Mouse (Mus musculus): ENCODE data around the gene Gm20388. TPM values are rescaled to one million over a fixed set of nuclear protein-coding genes. Genes with fewer than 3 reads are reported as not detected.

The Gm20388 gene
- polyA plus RNA-seq, 1 experiment from 2014 or later: not detected

DNA sequence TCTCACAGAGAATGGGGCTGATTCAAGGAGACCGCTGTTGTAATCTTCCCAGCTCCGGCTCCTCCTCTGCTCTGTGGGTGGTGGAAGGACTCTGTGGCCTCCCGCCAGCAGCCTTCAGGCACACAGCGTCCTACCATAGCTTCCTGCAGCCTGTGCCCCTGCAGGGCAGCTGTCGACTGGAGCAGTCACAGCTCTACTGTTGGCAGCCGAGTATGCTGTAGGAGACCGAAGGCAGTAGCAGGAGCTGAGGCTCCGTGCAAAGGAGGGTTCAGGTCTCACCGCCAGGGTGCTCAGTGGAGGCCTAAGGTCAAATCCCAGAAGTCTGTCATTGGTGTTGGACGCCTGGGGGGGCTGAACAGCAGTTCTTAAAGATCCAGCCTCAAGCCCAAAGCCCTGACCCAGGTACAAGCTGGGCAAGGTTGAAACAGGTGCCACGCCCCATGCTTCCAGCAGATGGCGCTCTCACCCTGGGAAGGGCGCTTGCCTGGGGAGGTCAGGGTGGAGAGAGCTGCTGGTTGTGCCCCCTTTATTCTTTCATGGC is 390.0 kb downstream of the Gm20388 start:
- Histone ChIP-seq H3K4me3 (ENCODE audit: low read depth, low read length) (no peak overlapping the region), H3K36me3 (ENCODE audit: control insufficient read depth, insufficient read depth) (no peaks in the 10 kb centered on the region), H3K9me3 (ENCODE audit: control insufficient read depth) (no peaks in the 10 kb centered on the region), H3K27ac (ENCODE audit: low read depth, low read length) (no peak overlapping the region), H3K4me1 (replicated peaks; ENCODE audit: control insufficient read depth, insufficient read depth, low read length) (no peaks in the 10 kb centered on the region), H3K9ac (ENCODE audit: low read depth, low read length) (no peak overlapping the region), H3K4me2 (replicated peaks; ENCODE audit: low read depth) (no peak overlapping the region), H3K27me3 (replicated peaks; ENCODE audit: control insufficient read depth, insufficient read depth, low read length) (no peaks in the 10 kb centered on the region)
- 12% methylated on average over 13 of the region's 13 CpGs for WGBS
- peak; percentile 97 for TF ChIP-seq CTCF (IDR thresholded peaks at IDR 0.05; ENCODE audit: low read depth)
- peak; percentile 44 for ATAC-seq

- Histone ChIP-seq H3K9ac (ENCODE audit: low read depth, low read length) (no peak overlapping the region), H3K9me3 (ENCODE audit: control insufficient read depth) (no peaks in the 10 kb centered on the region), H3K27ac (ENCODE audit: low read depth, low read length) (no peak overlapping the region), H3K36me3 (ENCODE audit: control insufficient read depth, insufficient read depth) (no peaks in the 10 kb centered on the region), H3K27me3 (replicated peaks; ENCODE audit: control insufficient read depth, insufficient read depth, low read length) (no peaks in the 10 kb centered on the region), H3K4me3 (ENCODE audit: low read depth, low read length) (no peak overlapping the region), H3K4me2 (replicated peaks; ENCODE audit: low read depth) (no peak overlapping the region), H3K4me1 (replicated peaks; ENCODE audit: control insufficient read depth, insufficient read depth, low read length) (no peaks in the 10 kb centered on the region)
- no peak for TF ChIP-seq CTCF (IDR thresholded peaks at IDR 0.05; ENCODE audit: low read depth)
- ATAC-seq: no peak
- 75% methylated on average over 11 of the region's 11 CpGs for WGBS
Observed at GRCm38 (mm10) chr8:120302941-120303675, 392.5 kb downstream of the Gm20388 start.

- Histone ChIP-seq H3K27me3 (replicated peaks; ENCODE audit: control insufficient read depth, insufficient read depth, low read length) (no peaks in the 10 kb centered on the region), H3K9me3 (ENCODE audit: control insufficient read depth) (no peaks in the 10 kb centered on the region), H3K9ac (ENCODE audit: low read depth, low read length) (no peak overlapping the region), H3K36me3 (ENCODE audit: control insufficient read depth, insufficient read depth) (no peaks in the 10 kb centered on the region), H3K4me3 (ENCODE audit: low read depth, low read length) (no peak overlapping the region), H3K4me1 (replicated peaks; ENCODE audit: control insufficient read depth, insufficient read depth, low read length) (no peaks in the 10 kb centered on the region), H3K4me2 (replicated peaks; ENCODE audit: low read depth) (no peak overlapping the region), H3K27ac (ENCODE audit: low read depth, low read length) (no peak overlapping the region)
- no peak for ATAC-seq
- no peak for TF ChIP-seq CTCF (IDR thresholded peaks at IDR 0.05; ENCODE audit: low read depth)
- WGBS: 56% methylated on average over 9 of the region's 9 CpGs
Observed at GRCm38 (mm10) chr8:120304097-120304496, 393.5 kb downstream of the Gm20388 start.

DNA sequence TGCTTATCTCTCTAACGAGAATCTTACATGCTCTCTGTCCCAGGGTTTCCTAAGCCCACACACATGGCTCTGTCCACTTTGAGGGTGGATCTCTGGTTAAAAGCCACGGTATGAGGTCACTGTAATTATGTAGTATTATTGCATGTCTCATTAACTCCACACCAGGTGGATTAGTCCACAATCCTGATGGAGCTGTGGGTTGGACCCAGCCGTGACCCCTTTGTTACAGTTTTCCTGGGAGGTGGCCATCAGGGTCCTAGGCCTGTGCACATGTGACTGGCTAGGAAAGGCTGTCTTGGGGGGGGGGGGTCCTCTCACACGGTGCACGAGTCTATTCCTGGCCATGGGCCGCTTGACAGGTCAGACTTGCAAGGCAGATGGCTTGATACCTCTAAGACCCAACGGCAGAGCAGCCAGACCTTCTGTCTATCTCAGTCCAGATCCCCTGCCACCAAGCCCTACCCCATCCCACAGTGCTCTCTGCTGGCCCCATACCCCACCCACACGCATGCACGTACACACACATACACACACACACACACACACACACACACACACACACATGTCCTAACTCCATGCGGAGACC is 395.3 kb downstream of the Gm20388 start:
- no peak overlapping the region for H3K4me3 ChIP-seq (ENCODE audit: low read depth, low read length)
- H3K27ac ChIP-seq (ENCODE audit: low read depth, low read length): no peak overlapping the region
- 88% methylated on average over 10 of the region's 10 CpGs for WGBS
- no peaks in the 10 kb centered on the region for H3K9me3 ChIP-seq (ENCODE audit: control insufficient read depth)
- H3K36me3 ChIP-seq (ENCODE audit: control insufficient read depth, insufficient read depth): no peaks in the 10 kb centered on the region
- no peak overlapping the region for H3K9ac ChIP-seq (ENCODE audit: low read depth, low read length)
- no peaks in the 10 kb centered on the region for H3K27me3 ChIP-seq (replicated peaks; ENCODE audit: control insufficient read depth, insufficient read depth, low read length)
- no peak overlapping the region for H3K4me2 ChIP-seq (replicated peaks; ENCODE audit: low read depth)
- no peaks in the 10 kb centered on the region for H3K4me1 ChIP-seq (replicated peaks; ENCODE audit: control insufficient read depth, insufficient read depth, low read length)
- no peak for TF ChIP-seq CTCF (IDR thresholded peaks at IDR 0.05; ENCODE audit: low read depth)
- ATAC-seq: no peak

GRCm38 (mm10) chr8:120307103-120307502 is 396.5 kb downstream of the Gm20388 start:
- H3K4me1 ChIP-seq (replicated peaks; ENCODE audit: control insufficient read depth, insufficient read depth, low read length): no peaks in the 10 kb centered on the region
- H3K36me3 ChIP-seq (ENCODE audit: control insufficient read depth, insufficient read depth): no peaks in the 10 kb centered on the region
- 0 out of 2 replicates have a peak overlapping the region, but pooled peaks have one; percentile 0 for H3K4me2 ChIP-seq (replicated peaks; ENCODE audit: low read depth)
- ATAC-seq: peak; percentile 58
- H3K9ac ChIP-seq (ENCODE audit: low read depth, low read length): no peak overlapping the region
- H3K4me3 ChIP-seq (ENCODE audit: low read depth, low read length): no peak overlapping the region
- no peaks in the 10 kb centered on the region for H3K27me3 ChIP-seq (replicated peaks; ENCODE audit: control insufficient read depth, insufficient read depth, low read length)
- 27% methylated on average over 16 of the region's 16 CpGs for WGBS
- H3K9me3 ChIP-seq (ENCODE audit: control insufficient read depth): no peaks in the 10 kb centered on the region
- H3K27ac ChIP-seq (ENCODE audit: low read depth, low read length): no peak overlapping the region
- no peak; the same call in 1 of the 2 replicates for TF ChIP-seq CTCF (IDR thresholded peaks at IDR 0.05; ENCODE audit: low read depth)

DNA sequence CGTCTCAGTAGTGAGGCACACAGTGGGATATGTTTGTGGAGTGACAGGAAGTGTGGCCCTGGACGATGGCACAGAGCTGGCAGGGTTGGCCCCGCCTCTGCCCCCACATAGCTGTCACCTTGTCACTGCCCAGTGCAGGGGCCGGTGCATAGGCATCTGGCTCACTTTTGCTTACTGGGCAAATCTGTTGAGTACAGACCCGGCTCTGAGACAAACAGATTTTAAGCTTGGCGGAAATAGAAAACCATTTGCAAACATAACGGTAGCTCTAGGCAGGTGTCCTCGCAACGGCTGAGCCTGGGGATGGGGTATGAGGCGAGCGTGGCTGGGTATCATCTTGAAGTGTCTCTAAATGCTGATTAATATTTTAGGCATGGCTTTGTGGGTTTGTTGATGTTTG is 396.9 kb downstream of the Gm20388 start:
- Histone ChIP-seq H3K4me2 (replicated peaks; ENCODE audit: low read depth) (0 out of 2 replicates have a peak overlapping the region, but pooled peaks have one; percentile 0), H3K4me3 (ENCODE audit: low read depth, low read length) (no peak overlapping the region), H3K9me3 (ENCODE audit: control insufficient read depth) (no peaks in the 10 kb centered on the region), H3K36me3 (ENCODE audit: control insufficient read depth, insufficient read depth) (no peaks in the 10 kb centered on the region), H3K27ac (ENCODE audit: low read depth, low read length) (no peak overlapping the region), H3K27me3 (replicated peaks; ENCODE audit: control insufficient read depth, insufficient read depth, low read length) (no peaks in the 10 kb centered on the region), H3K4me1 (replicated peaks; ENCODE audit: control insufficient read depth, insufficient read depth, low read length) (no peaks in the 10 kb centered on the region), H3K9ac (ENCODE audit: low read depth, low read length) (no peak overlapping the region)
- no peak for TF ChIP-seq CTCF (IDR thresholded peaks at IDR 0.05; ENCODE audit: low read depth)
- 0 out of 2 replicates have a peak, but pooled peaks have one; percentile 1 for ATAC-seq
- WGBS: 55% methylated on average over 11 of the region's 11 CpGs
